Mouse (Mus musculus): ENCODE results near the gene Pzp.

GRCm38 (mm10) chr6:128477495-128477894 lies 49.0 kb downstream of the Pzp start:
- no peak for TF ChIP-seq EP300 (IDR thresholded peaks at IDR 0.05; ENCODE audit: low read depth)
- no peak for TF ChIP-seq CTCF (IDR thresholded peaks at IDR 0.05; ENCODE audit: low read depth)

Measured in liver, postnatal 0 days (tissue).